Mouse (Mus musculus) midbrain, embryonic 12.5 days (tissue): Measurements from ENCODE around the gene Itk. TPM values are rescaled to one million over a fixed set of nuclear protein-coding genes. Genes with fewer than 3 reads are reported as not detected.

Experiments used
- ATAC-seq: fragments of 200-750 bp; cut with Nextera tagmentation; 2 replicates; pipeline ENCODE4 v1.8.0; 2017; ENCODE audit warnings: low read depth, moderate TSS enrichment, moderate library complexity; ENCODE audit not compliant: low FRiP score
- H3K27ac ChIP-seq: fragments of 300-500 bp; sonication (generic); replicated peaks from 2 replicates; pipeline ENCODE4 v1.5.1; 2016; ENCODE audit warnings: mild to moderate bottlenecking
- H3K27me3 ChIP-seq: fragments of 300-500 bp; sonication (generic); 2 replicates; pipeline ENCODE4 v1.6.1; 2016; ENCODE audit warnings: mild to moderate bottlenecking
- H3K36me3 ChIP-seq: fragments of 300-500 bp; sonication (generic); 2 replicates; pipeline ENCODE4 v1.6.1; 2016
- H3K4me1 ChIP-seq: fragments of 300-500 bp; sonication (generic); 2 replicates; pipeline ENCODE4 v1.6.1; 2016
- H3K4me2 ChIP-seq: fragments of 300-500 bp; sonication (generic); replicated peaks from 2 replicates; pipeline ENCODE4 v1.6.1; 2016; ENCODE audit warnings: mild to moderate bottlenecking, moderate library complexity
- H3K4me3 ChIP-seq: fragments of 300-500 bp; sonication (generic); 2 replicates; pipeline ENCODE4 v1.5.1; 2016; ENCODE audit warnings: mild to moderate bottlenecking
- H3K9ac ChIP-seq: fragments of 300-500 bp; sonication (generic); replicated peaks from 2 replicates; pipeline ENCODE4 v1.6.1; 2016; ENCODE audit warnings: mild to moderate bottlenecking, moderate library complexity
- H3K9me3 ChIP-seq: fragments of 300-500 bp; sonication (generic); 2 replicates; pipeline ENCODE4 v1.6.1; 2016; ENCODE audit warnings: mild to moderate bottlenecking
- WGBS: fragments of 180-500 bp; shearing (Covaris S2); methylation state at CpG from one replicate; pipeline ENCODE4 v1.1.7; 2016; 5-methylcytosine and 5-hydroxymethylcytosine counted together
- polyA plus RNA-seq: library from polyadenylated mRNA; unstranded; fragments of >200 nt; fragmentation: Nextera tagmentation; extraction: Ambion mirVana; gene quantifications from 2 replicates; pipeline ENCODE4 v1.2.1, GENCODE M21; 2016

The Itk gene
- polyA plus RNA-seq, 1 experiment from 2014 or later, result 0.06 TPM

DNA sequence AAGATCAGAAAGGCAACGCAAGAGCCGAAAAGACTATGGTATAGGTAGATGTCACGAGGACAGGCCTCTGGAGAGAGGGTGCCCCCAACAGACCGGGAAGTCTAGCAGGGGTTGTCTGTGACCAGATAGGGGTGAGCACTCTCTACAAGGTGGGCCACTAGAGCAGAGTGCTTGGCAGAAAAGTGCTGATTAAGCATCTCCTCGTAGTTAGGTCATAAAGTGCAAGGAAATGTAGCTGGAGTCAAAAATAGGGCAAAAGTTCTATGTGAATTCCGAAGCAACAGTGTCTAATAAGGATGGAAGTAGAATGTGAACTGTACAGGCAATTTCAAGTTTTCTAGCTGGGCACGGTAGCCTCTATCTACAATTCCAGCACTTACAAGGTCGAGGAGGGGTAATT, 18.1 kb downstream of the Itk start:
- ATAC-seq, result no peak
- WGBS, result 93% methylated on average over 8 of the region's 8 CpGs
- H3K36me3 ChIP-seq, result no peaks in the 10 kb centered on the region
- no peaks in the 10 kb centered on the region for H3K4me1 ChIP-seq
- no peak overlapping the region for H3K9ac ChIP-seq
- no peak overlapping the region for H3K4me3 ChIP-seq
- no peaks in the 10 kb centered on the region for H3K9me3 ChIP-seq
- H3K27me3 ChIP-seq, result no peaks in the 10 kb centered on the region
- no peak overlapping the region for H3K27ac ChIP-seq
- H3K4me2 ChIP-seq, result no peak overlapping the region

GRCm38 (mm10) chr11:46370457-46370856, 18.9 kb downstream of the Itk start:
- H3K4me1 ChIP-seq, result no peaks in the 10 kb centered on the region
- ATAC-seq, result no peak
- H3K27me3 ChIP-seq, result no peaks in the 10 kb centered on the region
- no peaks in the 10 kb centered on the region for H3K9me3 ChIP-seq
- no peak overlapping the region for H3K4me3 ChIP-seq
- 87% methylated on average over 4 of the region's 4 CpGs for WGBS
- no peak overlapping the region for H3K9ac ChIP-seq
- H3K36me3 ChIP-seq, result no peaks in the 10 kb centered on the region
- H3K27ac ChIP-seq, result no peak overlapping the region
- no peak overlapping the region for H3K4me2 ChIP-seq

- Histone ChIP-seq H3K9me3 (no peaks in the 10 kb centered on the region), H3K9ac (no peak overlapping the region), H3K4me2 (no peak overlapping the region), H3K27me3 (no peaks in the 10 kb centered on the region), H3K4me1 (no peaks in the 10 kb centered on the region), H3K27ac (no peak overlapping the region), H3K4me3 (no peak overlapping the region), H3K36me3 (no peaks in the 10 kb centered on the region)
- no peak for ATAC-seq
- 76% methylated on average over 3 of the region's 3 CpGs for WGBS
These were observed 23.0 kb downstream of the Itk start for GRCm38 (mm10) chr11:46366357-46366756.

DNA sequence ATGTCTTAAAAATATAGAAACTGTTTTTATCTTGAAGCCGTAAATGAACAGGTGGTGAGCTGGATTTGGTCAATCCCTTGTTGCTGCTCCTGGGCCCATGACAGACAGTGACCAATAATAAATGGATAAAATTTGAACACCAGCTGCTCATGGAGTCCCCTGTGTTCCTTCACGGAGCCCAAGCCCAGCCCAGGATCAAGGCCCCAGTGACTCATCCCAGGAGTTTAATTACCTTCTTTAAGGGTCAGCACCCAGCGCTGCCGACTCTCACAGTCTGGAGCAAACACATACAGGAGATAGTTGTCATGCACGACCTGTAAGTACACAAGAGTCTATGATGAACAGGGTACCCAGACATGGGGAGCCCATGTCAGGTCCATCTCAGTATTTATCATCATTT, 23.6 kb downstream of the Itk start:
- 82% methylated on average over 5 of the region's 5 CpGs for WGBS
- Histone ChIP-seq H3K4me2 (no peak overlapping the region), H3K4me3 (no peak overlapping the region), H3K27ac (no peak overlapping the region), H3K4me1 (no peaks in the 10 kb centered on the region), H3K9ac (no peak overlapping the region), H3K36me3 (no peaks in the 10 kb centered on the region), H3K9me3 (no peaks in the 10 kb centered on the region), H3K27me3 (no peaks in the 10 kb centered on the region)
- no peak for ATAC-seq

- 95% methylated on average over 9 of the region's 9 CpGs for WGBS
- H3K4me2 ChIP-seq, result no peak overlapping the region
- H3K4me3 ChIP-seq, result no peak overlapping the region
- ATAC-seq, result no peak
- H3K27me3 ChIP-seq, result no peaks in the 10 kb centered on the region
- H3K9me3 ChIP-seq, result no peaks in the 10 kb centered on the region
- no peaks in the 10 kb centered on the region for H3K36me3 ChIP-seq
- H3K4me1 ChIP-seq, result no peaks in the 10 kb centered on the region
- H3K27ac ChIP-seq, result no peak overlapping the region
- H3K9ac ChIP-seq, result no peak overlapping the region
These were observed 25.5 kb downstream of the Itk start for GRCm38 (mm10) chr11:46363864-46364263.

DNA sequence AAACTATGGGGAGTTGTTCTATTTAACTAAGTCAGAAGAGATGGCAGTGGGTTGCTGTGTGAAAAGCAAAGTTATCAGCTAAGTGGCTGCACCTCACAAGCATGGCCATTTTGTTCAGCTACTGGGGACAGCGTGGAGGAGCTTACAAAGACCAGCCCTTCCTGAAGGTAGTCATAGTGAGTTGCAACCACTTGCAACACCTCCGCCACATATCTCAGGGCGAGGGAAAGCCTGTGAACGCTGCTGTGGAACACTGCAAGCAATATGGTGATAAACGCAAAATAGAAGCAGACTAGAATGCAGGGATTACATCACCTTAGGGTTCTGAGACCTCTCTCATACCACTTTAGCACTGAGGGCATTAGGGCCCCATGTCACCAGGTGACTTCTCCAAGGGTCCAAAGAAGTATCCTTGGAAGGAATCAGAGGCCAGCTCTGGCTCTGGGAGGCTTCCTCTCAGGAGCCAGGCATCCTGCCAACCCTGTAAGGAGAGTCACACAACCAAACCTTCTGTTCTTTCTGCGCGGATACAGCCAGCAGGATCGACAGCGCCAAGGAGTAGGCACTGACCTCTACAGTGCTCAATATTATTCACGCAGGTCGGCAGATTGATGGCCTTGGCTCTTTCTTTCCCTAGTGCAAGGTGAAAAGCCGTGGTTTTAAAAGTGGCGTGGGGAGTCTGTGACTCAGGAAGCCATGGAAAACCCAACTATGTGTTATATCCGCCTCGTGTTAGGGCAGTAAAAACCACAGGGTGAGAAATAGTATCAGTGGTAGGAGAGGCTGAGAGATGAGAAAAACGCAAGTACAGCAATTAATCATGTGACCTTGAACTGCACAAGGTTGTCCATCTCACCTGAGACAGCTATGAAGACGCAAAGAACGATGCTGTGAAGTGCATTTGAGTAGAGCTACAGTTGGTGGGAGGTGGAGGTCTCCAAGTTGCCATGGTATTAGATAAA, 27.0 kb downstream of the Itk start:
- Histone ChIP-seq H3K9me3 (no peaks in the 10 kb centered on the region), H3K4me2 (no peak overlapping the region), H3K4me3 (no peak overlapping the region), H3K36me3 (no peaks in the 10 kb centered on the region), H3K27me3 (no peaks in the 10 kb centered on the region), H3K4me1 (no peaks in the 10 kb centered on the region), H3K9ac (no peak overlapping the region), H3K27ac (no peak overlapping the region)
- WGBS, result 92% methylated on average over 18 of the region's 18 CpGs
- no peak for ATAC-seq

DNA sequence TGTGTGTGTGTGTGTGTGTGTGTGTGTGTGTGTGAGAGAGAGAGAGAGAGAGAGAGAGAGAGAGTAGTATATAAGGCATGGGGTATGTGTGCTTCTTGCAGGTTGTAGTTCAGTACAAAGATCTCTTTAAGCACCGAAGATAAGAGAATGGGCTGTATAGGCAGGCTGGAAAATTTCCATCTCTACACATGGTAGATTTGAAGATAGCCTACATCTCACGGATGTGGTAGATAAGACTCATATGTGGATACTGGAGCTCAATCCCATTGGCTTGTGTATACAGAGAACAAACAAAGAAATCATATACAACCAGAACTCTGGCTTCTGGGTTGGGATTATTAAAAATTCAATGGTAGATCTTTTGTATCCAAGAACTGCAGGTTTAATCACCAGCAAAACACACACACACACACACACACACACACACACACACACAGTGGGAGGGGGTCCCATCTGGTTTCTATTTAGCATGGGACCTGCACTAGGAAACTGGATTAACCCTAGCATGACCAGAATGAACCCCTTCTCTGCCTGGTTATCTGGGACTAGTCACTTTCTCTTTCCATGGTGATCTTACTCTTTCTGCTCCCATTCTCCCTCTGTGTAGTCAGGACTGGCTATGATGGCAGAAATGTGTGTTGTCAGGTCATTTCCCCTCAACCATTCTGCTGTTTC, 28.2 kb downstream of the Itk start:
- Histone ChIP-seq H3K36me3 (no peaks in the 10 kb centered on the region), H3K9ac (no peak overlapping the region), H3K27me3 (no peaks in the 10 kb centered on the region), H3K4me3 (no peak overlapping the region), H3K4me2 (no peak overlapping the region), H3K4me1 (no peaks in the 10 kb centered on the region), H3K27ac (no peak overlapping the region), H3K9me3 (no peaks in the 10 kb centered on the region)
- WGBS, result 85% methylated on average over 2 of the region's 2 CpGs
- ATAC-seq, result no peak

DNA sequence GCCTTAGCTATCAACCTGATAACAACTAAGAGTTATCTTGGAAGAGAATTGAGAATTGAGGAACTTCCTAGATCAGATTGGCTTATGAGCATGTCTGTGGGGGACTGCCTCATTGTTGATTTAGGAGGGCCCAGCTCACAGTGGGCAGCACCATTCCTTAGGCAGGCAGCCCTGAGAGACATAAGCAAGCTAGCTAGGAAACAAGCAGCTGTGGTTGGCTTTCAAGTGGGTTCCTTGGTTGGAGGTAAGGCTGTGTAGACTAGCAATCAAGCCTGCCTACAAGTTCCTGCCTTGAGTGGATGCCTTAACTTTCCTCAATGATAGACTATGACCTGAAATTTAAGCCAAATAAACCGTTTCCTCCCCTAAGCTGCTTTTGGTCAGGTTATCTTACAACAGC, 30.9 kb downstream of the Itk start:
- Histone ChIP-seq H3K4me1 (no peaks in the 10 kb centered on the region), H3K27ac (no peak overlapping the region), H3K27me3 (no peaks in the 10 kb centered on the region), H3K4me2 (no peak overlapping the region), H3K9me3 (no peaks in the 10 kb centered on the region), H3K9ac (no peak overlapping the region), H3K36me3 (no peaks in the 10 kb centered on the region), H3K4me3 (no peak overlapping the region)
- ATAC-seq, result no peak
- WGBS, result 70% methylated on average over 1 of the region's 1 CpGs

DNA sequence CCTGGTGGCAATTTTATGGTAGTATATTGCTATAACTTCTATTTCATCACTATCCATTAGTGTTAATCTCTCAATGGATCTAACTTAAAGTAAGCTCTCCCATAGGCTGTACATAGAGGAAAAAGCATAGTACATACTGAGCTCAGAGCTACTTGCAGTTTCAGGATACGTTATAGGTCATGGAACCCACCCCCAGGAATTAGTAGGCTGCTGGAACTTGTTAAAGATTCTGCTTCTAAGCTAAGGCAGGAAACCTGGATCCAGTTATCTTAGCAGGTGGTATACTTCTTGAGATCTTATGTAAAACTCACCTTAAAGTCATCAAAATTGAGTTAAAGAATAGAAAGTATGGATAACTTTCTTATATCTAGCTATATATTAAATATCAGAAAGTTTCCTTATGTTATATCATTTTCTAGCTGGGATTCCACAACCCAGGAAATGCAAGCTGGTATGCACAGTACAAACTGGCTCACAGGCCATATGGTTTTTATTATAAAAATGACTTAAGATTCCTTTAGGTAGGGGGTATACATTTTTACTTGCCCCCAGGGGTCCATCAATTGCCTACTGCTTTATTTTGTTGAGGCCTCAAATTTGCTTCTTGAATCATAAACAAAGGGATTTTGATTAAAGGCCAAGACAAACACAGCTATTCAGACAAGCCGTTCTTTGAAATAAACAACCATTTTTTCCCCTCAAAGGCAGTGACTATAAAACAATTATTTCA, 39.5 kb downstream of the Itk start:
- Histone ChIP-seq H3K9ac (no peak overlapping the region), H3K27ac (no peak overlapping the region), H3K4me2 (no peak overlapping the region), H3K4me3 (no peak overlapping the region), H3K4me1 (no peaks in the 10 kb centered on the region), H3K9me3 (no peaks in the 10 kb centered on the region), H3K36me3 (no peaks in the 10 kb centered on the region), H3K27me3 (no peaks in the 10 kb centered on the region)
- ATAC-seq, result no peak
- 81% methylated on average over 2 of the region's 2 CpGs for WGBS

DNA sequence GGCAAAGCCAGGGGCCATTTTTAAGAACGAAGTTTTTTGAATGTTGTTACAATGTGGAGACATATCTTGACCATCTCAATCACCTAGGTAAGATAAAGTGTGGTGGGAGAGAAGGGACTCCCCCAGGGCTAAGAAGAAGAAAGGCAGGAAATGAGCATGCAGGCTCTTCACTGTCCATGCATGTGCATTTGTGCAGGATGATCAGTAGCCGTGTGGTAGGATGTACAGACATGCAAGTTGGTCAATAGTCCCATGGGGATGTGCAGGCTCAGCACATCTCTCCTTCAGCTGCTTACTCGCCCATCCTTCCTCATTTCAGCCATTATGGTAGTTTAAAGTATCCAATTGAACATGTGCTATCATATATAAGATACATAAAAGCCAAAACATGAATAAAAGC, 40.9 kb downstream of the Itk start:
- Histone ChIP-seq H3K9ac (no peak overlapping the region), H3K27ac (no peak overlapping the region), H3K9me3 (no peaks in the 10 kb centered on the region), H3K36me3 (no peaks in the 10 kb centered on the region), H3K4me1 (no peaks in the 10 kb centered on the region), H3K4me3 (no peak overlapping the region), H3K4me2 (no peak overlapping the region), H3K27me3 (no peaks in the 10 kb centered on the region)
- 87% methylated on average over 3 of the region's 3 CpGs for WGBS
- no peak for ATAC-seq

DNA sequence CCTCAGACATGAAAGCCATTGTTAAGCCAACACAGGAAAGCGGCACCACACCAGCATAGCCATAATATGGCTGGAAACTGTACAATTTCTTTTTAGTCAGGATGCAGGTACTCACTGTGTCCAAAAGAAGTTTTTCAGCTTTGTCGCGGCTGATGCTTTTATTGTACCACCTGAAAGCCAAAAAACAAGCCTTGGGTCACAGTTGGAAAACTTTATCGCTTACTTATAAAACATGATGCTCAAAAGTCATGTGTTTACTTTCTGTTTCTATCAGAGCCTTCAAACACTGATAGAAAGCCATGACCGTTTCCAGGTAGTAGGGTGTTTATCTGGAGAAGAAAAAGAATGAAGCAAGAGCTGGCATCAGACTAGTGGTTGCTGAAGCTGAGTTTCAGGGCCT, 41.6 kb downstream of the Itk start:
- no peak overlapping the region for H3K4me3 ChIP-seq
- H3K36me3 ChIP-seq, result no peaks in the 10 kb centered on the region
- no peak overlapping the region for H3K9ac ChIP-seq
- no peak overlapping the region for H3K4me2 ChIP-seq
- WGBS, result 89% methylated on average over 5 of the region's 5 CpGs
- H3K27me3 ChIP-seq, result no peaks in the 10 kb centered on the region
- no peak for ATAC-seq
- no peaks in the 10 kb centered on the region for H3K4me1 ChIP-seq
- H3K9me3 ChIP-seq, result no peaks in the 10 kb centered on the region
- H3K27ac ChIP-seq, result no peak overlapping the region
